ENCODE assay signal across 8 mouse cellular contexts in the genomic region with DNA sequence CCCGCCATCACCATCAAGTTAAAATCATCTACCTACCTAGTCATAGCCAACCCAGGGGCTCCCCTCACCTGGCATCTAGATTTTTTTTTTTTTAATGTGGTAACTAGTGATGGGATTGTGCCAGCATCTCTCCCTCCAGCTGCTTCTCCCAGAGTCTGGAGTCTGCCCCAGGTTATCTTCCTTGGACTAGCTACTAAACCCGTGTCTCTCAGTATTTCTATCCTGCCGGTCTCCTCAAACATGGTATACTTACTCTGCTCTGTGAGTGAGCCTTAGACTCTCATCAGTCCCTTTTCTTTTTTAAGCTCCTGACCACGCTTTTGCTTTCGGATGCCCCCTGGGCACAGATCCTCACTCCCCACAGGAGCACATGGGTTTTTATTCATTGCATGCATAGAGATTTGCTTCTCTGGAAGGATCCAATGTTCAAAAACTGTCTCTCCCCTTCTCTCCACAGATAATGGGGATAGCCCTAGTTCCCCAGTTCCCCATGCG. TPM values are rescaled to one million over a fixed set of nuclear protein-coding genes. Genes with fewer than 3 reads are reported as not detected.
A peak's percentile ranks its signal among the peaks of the same experiment; 100 is the strongest.
DNase-seq lines count a peak whose midpoint lies in the region; ATAC-seq lines count a peak whose summit lies in the region.

No protein-coding gene starts in this region.

- WGBS in forebrain, embryonic 12.5 days, result 6% methylated on average over 6 of the region's 6 CpGs
- WGBS in liver, embryonic 13.5 days (ENCODE audit: insufficient replicate concordance), result 53% methylated on average over 6 of the region's 6 CpGs

- DNase-seq in frontal cortex, adult 2 months (ENCODE audit: extremely low spot score in 1 of 2, low spot score in 1 of 2), result no peak
- DNase-seq in A20 (ENCODE audit: low read depth, low spot score), result peak; percentile 26
- DNase-seq in liver, embryonic 13.5 days, result no peak
- DNase-seq in adrenal gland, postnatal 14 days, result no peak
- DNase-seq in urinary bladder, postnatal 10 days (ENCODE audit: low spot score), result no peak

- peak overlapping the region; percentile 97 for H3K27ac ChIP-seq in forebrain, embryonic 12.5 days
- H3K27ac ChIP-seq in liver, embryonic 13.5 days, result peak overlapping the region; percentile 80

- H3K27me3 ChIP-seq in forebrain, embryonic 12.5 days, result peaks cover 14% of the 10 kb centered on the region
- H3K27me3 ChIP-seq in liver, embryonic 13.5 days, result 0 out of 2 replicates have a peak, but pooled peaks cover 4% of the 10 kb centered on the region

- peak overlapping the region; percentile 50 for H3K4me3 ChIP-seq in forebrain, embryonic 12.5 days (replicated peaks)
- H3K4me3 ChIP-seq in liver, embryonic 13.5 days (replicated peaks), result peak overlapping the region; percentile 77

- H3K36me3 ChIP-seq in forebrain, embryonic 12.5 days (replicated peaks), result no peaks in the 10 kb centered on the region
- H3K36me3 ChIP-seq in liver, embryonic 13.5 days, result no peaks in the 10 kb centered on the region

- H3K9me3 ChIP-seq in forebrain, embryonic 12.5 days, result no peaks in the 10 kb centered on the region
- H3K9me3 ChIP-seq in liver, embryonic 13.5 days (replicated peaks), result no peaks in the 10 kb centered on the region

- ATAC-seq in frontal cortex, adult (ENCODE audit: low TSS enrichment), result peak; percentile 12; the same call in 1 of the 2 replicates
- no peak for ATAC-seq in forebrain, embryonic 12.5 days (ENCODE audit: low FRiP score)
- ATAC-seq in liver, embryonic 13.5 days (ENCODE audit: low read depth), result no peak
- no peak for ATAC-seq in monocyte, adult 5-6 weeks (replicated peaks; ENCODE audit: insufficient number of reproducible peaks, low FRiP score, low TSS enrichment, poor library complexity, severe bottlenecking)

- H3K4me2 ChIP-seq in forebrain, embryonic 12.5 days, result peak overlapping the region; percentile 89
- peak overlapping the region; percentile 100 for H3K4me2 ChIP-seq in liver, embryonic 13.5 days

- peak overlapping the region; percentile 71 for H3K9ac ChIP-seq in forebrain, embryonic 12.5 days
- H3K9ac ChIP-seq in liver, embryonic 13.5 days, result peak overlapping the region; percentile 87

- H3K4me1 ChIP-seq in forebrain, embryonic 12.5 days, result peaks cover 62% of the 10 kb centered on the region
- H3K4me1 ChIP-seq in liver, embryonic 13.5 days (replicated peaks), result peaks cover 49% of the 10 kb centered on the region

RNA-seq across cellular contexts. Expression of gene Acot11, which starts 35.9 kb away (rescaled TPM):
- 19.4 and 21.4 TPM in 2 replicates for polyA plus RNA-seq in frontal cortex, adult 2 months (2012; rRNA removed)
- polyA plus RNA-seq in forebrain, embryonic 12.5 days (2016; fragmentation: Nextera tagmentation; extraction: Ambion mirVana), result 1.4 TPM in 2 replicates
- 5.0 TPM in 2 replicates for polyA plus RNA-seq in liver, embryonic 13.5 days (2015; fragmentation: Nextera tagmentation; extraction: Ambion mirVana)
- 6.8 to 11.0 TPM (median 8.8 TPM) in 3 replicates for total RNA-seq in monocyte, adult 5-6 weeks (2017)
- total RNA-seq in adrenal gland, postnatal 14 days (2021), result 55.2 and 61.6 TPM in 2 replicates
